Mouse (Mus musculus) ovary, adult 18-20 months (tissue): ENCODE measurements at regions not wholly inside any gene's neighbourhood (a gene's known extent, or its start where the extent isn't known, plus 50 kb on each side); places are given as distances from the start of the nearest gene placed in this dataset.

Source experiments
- DNase-seq: peaks from one replicate; pipeline ENCODE4 v3.0.0; 2022; ENCODE audit warnings: low spot score, mixed read lengths

- no peak for DNase-seq
Observed at GRCm38 (mm10) chr11:90981626-90982025, 293.5 kb upstream of the Tom1l1 start.

- DNase-seq = no peak
Observed at GRCm38 (mm10) chr11:90978234-90978633, 290.1 kb upstream of the Tom1l1 start.

- DNase-seq = no peak
Observed at GRCm38 (mm10) chr11:90941076-90941475, 252.9 kb upstream of the Tom1l1 start.

GRCm38 (mm10) chr11:90925738-90926137 is 237.6 kb upstream of the Tom1l1 start:
- DNase-seq = no peak

- no peak for DNase-seq
Observed at GRCm38 (mm10) chr11:90917782-90918181, 229.6 kb upstream of the Tom1l1 start.

- DNase-seq = no peak
Observed at GRCm38 (mm10) chr11:90894236-90894635, 206.1 kb upstream of the Tom1l1 start.

DNA sequence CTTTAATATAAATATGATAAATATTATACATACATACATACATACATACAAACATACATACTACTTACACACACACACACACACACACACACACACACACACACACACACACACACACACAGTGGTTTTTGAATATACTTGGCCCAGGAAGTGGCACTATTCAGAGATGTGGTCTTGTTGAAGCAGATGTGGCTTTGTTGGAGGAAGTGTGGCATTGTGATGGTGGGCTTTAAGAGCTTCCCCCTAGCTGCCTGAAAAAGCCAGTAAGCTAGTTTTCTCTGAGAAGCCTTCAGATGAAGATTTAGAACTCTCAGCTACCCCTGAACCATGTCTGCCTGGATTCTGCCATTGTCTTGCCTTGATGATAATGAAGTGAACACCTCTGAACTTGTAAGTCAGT is 185.0 kb upstream of the Tom1l1 start:
- no peak for DNase-seq

GRCm38 (mm10) chr11:90871686-90872085 is 183.5 kb upstream of the Tom1l1 start:
- no peak for DNase-seq

DNA sequence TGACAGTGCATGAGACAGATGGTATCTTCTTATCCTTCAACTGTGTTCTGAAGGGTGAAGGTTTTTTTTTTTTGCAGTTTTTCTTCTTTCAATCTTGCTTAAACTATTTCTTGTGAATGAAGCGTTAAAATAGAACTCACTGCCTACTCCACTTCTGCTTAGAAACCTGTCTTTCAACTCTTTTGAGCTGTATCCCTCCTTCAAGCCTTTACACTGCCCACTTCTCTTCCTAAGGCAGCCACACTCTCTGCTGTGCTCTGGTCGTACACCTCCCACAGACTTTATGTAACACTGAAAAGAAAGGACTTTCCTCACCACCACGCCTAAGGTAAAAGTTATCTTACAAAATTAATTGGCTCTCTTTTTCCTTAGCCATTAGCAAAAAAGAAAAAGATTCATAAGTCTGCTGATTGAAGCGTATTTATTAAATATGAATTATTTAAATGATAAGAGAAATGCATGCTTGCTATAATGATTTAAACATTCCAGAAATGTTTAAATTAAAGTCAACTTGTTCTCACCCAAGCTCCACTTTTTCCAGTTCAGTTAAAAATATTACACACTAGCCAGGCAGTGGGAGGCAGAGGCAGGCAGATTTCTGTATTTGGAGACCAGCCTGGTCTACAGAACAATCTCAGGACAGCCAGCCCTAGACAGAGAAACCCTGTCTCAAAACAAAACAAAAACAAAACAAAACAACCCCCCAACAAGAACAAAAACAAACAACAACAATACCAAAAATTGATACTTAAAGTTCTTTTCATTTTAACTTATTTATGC is 176.0 kb upstream of the Tom1l1 start:
- DNase-seq = no peak

- no peak for DNase-seq
Observed at GRCm38 (mm10) chr11:90855731-90856130, 167.6 kb upstream of the Tom1l1 start.

- no peak for DNase-seq
Observed at GRCm38 (mm10) chr11:90855324-90855723, 167.2 kb upstream of the Tom1l1 start.

DNA sequence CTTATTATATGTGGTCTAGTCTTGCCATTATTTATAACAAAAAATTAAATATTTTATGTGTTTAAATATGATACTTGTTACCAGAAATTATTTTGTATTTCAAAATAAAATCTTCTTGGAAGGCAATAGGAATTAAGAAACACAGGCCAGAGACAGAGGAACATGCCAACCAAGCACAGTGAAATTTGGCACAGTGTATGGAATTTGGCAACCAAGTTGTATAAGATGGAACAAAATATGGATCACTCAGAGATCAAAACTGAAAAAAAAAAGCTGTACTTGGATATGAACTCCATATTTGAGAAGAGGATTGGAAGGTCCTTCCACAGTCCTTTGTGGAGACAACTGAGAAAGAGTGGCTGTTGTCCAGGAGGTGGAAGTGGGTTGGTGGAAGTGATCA is 163.1 kb upstream of the Tom1l1 start:
- DNase-seq = no peak

DNA sequence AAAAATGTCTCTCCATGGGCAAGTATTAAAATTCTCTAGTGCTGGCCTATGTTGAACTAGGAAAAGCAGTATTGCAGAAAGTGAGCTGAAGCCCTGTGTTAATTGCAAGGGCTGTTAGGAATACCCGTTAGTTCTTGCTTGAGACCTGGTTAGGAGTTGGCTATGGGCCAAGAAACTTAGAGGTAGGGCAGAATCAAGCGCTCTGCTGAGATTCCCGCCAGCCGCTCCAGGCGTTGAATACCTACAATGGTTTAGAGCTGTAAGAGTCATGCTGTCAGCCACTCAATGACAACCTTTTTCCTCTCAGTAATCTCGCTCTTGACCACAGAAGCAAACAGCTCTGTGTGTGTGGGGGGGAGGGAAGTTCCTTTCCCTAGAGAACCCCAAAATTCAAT is 156.8 kb upstream of the Tom1l1 start:
- no peak for DNase-seq

DNA sequence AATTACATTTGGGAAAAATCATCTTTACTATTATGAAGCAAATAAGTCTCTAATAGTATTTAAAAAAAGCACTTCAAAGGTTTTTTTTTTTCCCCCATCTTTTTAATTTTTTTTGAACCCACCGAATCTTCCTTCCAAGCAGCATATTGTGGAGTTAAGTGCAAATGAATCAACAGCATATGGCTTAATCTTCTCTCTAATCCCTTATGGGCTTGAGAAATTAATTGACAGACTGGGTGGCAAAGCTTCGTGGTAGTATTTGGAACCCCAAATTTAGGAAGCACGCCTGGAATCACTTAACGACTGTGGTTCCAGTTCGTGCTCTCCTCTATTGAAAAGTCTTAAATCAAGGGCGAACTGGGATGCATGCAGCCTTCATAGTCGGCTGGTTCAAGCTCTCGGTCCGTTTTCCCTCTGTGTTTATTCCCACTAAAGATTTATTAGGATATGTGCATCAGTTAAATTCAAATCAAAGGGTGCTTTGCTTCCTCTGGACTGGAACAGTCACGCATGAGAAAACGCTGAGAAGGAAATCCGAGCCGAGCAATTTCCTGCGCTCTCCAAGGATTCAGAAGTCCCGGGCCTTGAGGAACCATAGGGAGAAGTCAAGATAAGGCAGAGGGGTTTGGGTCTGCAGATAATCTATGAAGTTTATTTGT is 156.2 kb upstream of the Tom1l1 start:
- no peak for DNase-seq

GRCm38 (mm10) chr11:90838161-90838560 is 150.0 kb upstream of the Tom1l1 start:
- DNase-seq = no peak

GRCm38 (mm10) chr11:90824761-90825160 is 136.6 kb upstream of the Tom1l1 start:
- DNase-seq = no peak

GRCm38 (mm10) chr11:90816727-90817126 is 128.6 kb upstream of the Tom1l1 start:
- no peak for DNase-seq

GRCm38 (mm10) chr11:90814471-90814870 is 126.3 kb upstream of the Tom1l1 start:
- no peak for DNase-seq

DNA sequence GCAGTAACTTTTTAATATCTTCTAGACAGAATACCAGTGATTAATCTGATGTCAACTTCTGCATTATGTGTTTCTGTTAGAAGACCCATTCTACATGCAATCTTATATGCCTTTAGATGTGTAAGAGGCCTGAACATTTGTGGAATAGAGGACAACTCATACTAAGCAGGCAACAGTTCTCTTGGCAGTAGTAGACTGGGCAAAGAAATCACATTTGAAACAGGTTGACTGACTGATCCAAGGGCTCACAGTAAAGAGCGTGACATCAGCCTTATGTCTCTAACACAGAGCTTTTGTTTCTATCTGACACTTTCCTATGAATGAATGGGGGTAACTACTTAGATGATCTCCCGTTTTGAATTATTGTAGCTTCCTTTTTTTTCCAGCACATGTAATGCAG is 124.8 kb upstream of the Tom1l1 start:
- no peak for DNase-seq

GRCm38 (mm10) chr11:90812530-90812929 is 124.4 kb upstream of the Tom1l1 start:
- no peak for DNase-seq

GRCm38 (mm10) chr11:90808443-90808842 is 120.3 kb upstream of the Tom1l1 start:
- no peak for DNase-seq

GRCm38 (mm10) chr11:90807343-90807742 is 119.2 kb upstream of the Tom1l1 start:
- DNase-seq = no peak

DNA sequence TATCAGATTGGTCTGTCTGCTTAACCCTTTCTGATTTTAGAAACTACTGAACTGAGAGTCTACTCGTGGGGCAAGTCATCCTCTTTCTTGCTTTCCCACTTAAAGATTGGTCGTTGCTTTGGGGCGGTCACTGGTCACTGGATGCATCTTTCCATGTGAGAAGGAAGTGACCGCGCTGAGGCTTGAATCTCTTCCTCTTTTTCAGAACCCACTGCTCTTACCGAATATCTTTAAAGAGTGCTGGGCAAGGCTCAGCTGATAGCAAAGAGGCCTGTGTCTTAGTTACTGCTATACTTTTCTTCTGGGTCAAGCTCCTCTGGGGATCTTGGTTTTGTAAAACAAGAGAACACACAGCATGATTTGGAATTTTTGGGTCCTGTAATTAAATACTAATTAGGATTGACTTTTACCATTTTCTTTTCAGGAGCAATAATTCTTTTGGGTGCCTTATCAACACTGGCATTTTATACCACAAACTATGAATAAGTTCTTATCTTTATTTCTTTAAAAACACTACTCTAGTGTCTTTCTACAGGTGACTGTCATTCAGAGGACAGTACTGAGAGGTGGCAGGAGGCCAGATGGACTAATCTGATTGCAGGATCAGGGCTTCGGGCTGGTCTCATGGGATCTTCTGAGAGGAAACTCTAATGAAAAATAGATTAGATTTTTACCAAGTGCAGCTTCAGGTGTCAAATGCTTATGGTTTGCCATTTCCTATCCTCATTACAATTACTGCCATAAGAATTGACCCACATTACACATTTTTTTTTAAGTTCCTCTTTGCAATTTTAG is 114.6 kb upstream of the Tom1l1 start:
- DNase-seq = no peak
